Mouse (Mus musculus) monocyte, adult 2 months (primary cell): ENCODE results near the gene Slc35g3.

Source experiments
- DNase-seq, 2 experiments: peaks; one replicate each; pipeline ENCODE4 v3.0.0; 2022; ENCODE audit warnings: low spot score in 2 of 2, low read depth in 1 of 2

The Slc35g3 gene

DNA sequence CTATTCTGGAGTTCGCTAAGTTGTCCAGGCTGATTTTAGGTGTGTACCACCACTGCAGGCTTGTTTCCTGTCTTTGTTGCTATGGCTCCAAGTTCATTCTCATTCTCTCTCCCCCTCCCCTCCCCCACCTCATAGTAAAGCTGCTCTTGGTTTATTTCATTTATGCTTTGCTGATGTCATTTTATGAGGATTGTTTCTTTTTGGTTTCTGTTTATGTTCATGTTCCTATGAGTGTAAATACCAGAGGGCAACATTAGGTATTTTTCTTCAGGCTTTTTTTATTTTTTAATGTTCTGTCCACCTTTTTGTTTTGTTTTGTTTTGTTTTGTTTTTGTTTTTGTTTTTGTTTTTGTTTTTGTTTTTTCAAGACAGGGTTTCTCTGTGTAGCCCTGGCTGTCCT lies at the start of gene Slc35g3:
Slc35g3 (minus strand) TSS at position 101 of the 400 bp plus-strand sequence.
- no peak for DNase-seq

DNA sequence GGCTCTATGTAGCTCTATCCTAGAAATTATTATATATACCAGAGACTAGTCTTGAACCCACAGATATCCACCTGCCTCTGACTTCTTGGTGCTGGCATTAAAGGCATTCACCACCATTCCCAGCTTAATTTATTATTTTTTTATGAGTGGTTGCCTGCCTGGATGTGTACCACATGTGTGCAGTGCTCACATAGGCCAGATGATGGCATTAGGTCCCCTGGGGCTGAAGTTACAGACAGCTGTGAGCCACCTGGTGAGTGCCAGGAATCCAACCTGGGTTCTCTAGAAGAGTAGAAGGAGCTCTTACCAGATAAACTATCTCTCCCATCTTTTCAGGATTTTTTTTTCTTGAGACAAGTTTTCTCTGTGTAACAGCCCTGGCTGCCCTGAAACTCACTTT lies 48.5 kb upstream of the Slc35g3 start:
- DNase-seq, result no peak

DNA sequence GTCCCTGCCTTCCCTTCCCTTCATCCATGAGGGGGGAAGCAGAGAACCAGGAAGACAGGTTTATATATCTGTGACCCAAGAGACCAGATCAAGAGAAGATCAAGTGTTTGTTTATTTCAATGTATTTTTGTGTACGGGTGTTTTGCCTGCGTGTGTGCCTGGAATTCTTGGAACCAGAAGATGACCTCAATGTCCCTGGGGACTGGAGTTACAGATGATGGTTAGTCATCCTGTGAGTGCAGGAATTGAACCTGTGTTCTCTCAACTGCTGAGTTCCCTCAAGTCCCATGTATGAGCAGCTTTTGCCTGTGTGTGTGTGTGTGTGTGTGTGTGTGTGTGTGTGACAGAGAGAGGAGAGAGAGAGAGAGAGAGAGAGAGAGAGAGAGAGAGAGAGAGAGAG lies 45.9 kb upstream of the Slc35g3 start:
- no peak for DNase-seq

DNA sequence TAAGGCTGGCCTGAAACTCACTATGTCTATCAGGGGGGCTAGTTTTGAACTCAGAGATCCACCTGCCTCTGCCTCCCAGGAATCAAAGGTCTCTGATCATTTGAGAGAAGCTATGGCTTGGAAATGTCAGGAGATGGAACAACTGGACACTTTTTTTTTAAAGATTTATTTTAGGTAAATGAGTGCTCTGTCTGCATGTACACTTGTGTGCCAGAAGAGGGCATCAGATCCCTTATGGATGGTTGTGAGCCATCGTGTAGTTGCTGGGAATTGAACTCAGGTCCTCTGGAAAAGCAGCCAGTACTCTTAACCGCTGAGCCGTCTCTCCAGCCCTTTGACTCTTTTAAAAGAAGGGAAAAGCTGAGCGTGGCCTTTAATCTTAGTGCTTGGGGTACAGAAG lies 44.6 kb upstream of the Slc35g3 start:
- DNase-seq, result no peak

DNA sequence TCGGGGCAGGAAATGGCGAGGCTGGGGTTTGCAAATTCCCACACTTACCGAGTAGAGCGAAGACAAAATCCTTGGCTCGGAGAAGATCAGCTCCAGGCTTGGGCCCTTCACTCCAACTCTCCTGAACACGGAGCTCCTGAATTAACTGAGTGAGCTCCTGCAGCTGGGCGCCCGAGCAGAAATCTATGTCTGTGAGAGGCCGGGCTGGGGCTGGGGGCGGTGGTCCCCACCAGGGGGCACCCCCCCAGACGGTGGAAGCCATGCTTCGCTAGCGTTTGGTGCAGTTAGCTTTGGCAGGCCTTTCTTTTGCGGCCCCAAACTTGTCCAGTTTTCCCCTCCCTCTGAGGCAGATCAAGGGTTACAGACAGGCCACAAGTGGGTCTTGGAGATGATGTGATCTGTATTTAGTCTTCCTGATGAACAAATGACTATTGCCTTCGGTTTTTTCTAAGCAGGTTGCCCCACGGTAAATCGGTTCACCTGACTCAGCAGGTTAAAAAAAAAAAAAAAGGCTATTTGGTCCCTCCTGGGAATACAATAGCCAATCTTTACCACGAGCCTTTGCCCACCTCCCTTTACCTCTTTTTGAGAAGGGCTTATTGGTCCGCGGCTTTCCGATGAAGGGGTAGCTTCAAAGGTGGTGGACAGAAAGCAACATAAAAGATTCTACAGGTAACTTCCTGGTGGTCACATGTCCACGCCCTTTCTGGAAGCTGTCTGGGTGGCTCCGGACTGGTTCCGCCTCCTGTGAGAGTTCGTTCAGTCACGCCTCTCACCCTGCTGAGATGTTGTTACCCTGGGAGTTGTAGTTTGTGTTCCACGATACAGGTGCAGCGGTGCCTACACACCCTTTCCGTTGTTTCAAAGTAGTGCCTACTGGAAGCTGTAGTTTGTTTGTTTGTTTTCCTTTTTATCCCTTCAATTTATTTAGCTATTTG lies 43.5 kb upstream of the Slc35g3 start, which contains the start of gene Tmem102:
Tmem102 (minus strand) TSS at position 653 of the 938 bp plus-strand sequence.
- DNase-seq, result no peak

DNA sequence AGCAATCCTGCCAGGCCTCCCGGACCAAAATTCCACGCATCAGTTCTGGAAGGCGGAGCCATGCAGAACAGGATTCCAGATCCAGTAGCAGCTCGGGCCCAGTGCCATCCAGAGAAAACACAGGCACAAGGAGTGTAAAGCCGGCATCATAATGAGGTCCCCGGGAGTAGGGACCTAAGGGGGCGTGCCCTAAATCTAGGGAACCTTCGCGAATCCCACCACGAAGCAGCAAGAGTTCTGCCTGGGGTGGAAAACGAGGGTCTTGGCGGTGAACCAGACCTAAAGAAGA lies 42.8 kb upstream of the Slc35g3 start:
- DNase-seq, result no peak

DNA sequence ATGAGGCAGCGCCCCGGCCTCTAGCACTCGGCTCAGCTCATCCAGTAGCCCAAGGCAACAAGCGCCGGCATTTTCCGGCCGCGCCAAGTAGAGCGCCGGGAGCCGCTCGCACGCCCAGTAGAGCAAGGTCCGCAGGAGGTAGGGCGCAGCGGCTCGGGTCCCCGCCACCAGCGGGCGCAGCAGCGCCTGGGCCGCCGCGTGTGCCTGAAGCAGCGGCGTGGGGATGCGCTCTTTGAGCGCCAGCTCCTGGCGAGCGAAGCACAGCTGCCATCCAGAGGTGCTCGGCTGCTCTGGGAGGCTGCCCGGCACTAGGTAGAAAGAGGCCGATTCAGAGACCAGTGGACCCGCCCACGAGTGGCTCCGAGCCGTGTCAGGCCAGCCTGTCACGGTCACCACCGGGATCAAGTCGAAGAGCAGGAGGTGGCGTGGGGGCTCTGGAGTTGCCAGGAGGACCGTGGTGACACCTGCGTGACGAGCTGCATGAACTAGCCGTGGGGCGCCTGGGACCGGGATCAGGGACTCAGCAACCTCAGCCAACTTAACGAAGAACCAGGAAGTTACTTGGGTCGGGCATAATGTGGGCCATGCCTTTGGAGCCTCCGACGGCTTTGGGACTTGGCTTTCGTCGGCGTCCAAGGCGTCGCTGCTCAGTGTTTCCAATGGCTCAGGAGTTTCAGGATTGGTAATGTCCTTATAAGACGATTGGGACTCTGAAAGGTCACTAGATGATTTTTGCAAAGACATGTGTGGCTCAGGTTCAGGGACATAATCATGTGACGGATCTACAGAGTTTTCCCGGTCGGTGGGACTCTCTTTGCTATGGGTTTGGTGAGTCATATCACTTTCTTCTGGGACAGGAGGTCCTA lies 42.3 kb upstream of the Slc35g3 start:
- peak in 1 of 2 experiments; percentile 55 for DNase-seq

DNA sequence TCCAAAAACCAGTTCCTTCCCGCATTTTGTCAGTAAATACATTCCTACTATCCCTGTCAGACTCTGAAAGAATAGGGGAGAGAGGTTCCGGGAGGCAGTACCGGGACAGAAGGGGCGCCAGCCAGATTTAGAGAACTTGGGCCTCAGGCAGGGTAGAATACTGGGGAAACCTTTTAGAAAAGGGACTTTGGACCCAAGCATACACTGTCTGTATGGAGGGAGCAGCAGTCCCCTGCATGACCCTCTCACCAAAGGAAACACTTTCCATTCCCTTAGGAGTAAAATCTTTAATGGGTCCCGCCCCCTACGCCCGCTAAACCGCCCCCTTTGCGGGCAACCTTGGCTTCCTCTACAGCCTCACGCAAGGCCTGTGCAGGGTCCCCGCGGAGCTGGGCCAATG lies 41.6 kb upstream of the Slc35g3 start:
- no peak for DNase-seq

DNA sequence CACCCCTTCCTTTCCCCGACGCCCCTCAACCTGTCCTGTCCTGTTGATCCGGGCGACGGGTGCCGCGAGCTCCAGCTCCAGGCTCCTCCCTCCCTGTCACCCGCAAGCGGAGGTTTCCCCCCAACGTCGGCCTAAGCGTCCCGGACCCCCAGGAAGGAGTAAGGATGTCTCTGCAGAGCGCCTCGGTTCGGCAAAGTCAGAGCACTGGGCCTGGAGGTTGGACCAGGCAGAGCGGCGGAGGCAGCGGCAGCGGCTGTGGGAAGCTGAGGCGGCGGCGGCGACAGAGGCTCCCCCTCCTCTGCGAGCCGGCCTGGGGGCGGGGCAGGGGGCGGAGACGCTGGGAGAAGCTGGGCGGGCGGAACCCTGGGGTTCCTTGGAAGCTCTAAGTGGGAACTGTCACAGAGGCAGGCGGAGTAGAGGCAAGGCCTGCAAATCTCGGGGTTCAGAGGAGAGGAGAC lies 40.9 kb upstream of the Slc35g3 start:
- DNase-seq, result no peak

DNA sequence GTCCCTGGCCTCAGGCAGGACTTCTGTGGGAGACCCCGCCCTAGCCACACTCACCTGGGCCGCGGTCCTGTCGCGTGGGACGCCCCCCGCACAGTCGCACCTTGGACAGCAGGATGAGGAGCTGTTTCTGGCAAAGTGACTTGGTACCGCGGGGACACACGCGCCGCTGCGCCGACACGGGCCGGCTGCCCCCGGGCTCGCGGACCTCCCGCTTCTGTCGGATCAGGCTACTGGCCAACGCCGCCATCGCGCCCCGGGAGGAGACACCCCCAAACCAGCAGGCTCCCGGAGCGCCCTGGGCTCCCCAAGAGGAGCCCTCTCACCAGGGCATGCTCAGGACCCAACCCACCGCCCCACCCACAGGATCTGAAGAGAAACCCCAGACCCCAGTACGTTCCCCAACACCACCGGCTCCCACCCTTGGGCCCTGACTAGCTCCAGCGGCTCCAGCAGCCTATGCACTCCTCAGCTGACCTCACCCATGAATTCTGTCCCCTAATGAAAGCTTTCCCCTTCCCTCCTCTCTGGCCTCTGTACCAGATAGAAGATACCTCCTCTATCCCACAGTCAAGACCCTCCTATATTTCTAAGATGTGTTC lies 39.7 kb upstream of the Slc35g3 start, which contains the start of gene Fgf11:
Fgf11 (minus strand) TSS at position 479 of the 599 bp plus-strand sequence.
- DNase-seq, result no peak

DNA sequence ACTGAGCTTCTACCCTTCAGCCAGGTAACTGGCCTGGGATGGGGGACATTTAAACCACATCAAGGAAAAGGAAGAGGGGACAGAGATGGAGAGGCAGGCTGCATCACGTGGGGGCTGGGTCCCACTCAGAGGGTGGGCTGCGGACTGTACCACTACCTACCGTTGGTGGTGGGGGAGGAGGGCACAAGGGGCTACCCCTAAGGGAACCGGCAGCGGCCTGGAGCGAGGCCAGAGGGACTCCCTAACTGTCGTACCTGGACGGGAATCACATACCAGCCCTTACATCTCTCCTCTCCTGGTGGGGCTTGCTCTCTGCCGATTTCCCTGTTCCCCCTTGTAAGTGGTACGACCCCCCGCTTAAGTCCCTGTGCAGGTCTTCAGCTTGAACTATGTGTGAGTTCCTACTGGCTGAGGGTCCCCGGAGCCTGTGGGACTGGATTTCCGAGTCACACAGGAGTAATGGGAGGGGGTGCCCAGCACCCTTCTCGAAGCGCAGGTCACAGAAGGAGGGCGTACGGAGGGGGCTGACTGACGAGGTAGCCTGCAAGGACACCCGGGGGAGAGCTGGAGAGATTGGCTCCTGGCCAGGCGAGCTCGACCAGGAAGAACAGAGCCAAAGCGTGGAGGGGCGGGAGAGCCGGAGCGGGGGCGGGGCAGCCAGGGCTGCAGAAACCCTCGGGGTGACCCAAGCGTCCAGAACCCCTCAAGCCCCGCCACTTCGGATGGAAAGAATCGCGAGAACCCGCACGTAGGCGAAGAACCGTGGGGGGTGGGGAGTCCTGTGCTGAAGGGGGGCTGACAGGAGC lies 38.8 kb upstream of the Slc35g3 start:
- DNase-seq, result no peak

DNA sequence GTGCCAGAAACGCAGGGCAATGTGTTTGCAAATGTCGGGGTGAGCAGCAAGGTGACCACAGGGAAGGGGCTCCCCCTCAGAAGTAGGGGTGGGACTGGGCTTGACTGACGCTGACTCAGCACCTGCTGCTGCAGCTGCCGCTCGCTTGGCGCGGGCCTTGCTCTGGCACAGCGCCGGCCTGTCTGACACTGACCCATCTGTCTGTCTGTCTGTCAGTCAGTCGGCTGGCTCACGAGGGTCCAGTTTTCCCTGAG lies 38.3 kb upstream of the Slc35g3 start:
- no peak for DNase-seq

DNA sequence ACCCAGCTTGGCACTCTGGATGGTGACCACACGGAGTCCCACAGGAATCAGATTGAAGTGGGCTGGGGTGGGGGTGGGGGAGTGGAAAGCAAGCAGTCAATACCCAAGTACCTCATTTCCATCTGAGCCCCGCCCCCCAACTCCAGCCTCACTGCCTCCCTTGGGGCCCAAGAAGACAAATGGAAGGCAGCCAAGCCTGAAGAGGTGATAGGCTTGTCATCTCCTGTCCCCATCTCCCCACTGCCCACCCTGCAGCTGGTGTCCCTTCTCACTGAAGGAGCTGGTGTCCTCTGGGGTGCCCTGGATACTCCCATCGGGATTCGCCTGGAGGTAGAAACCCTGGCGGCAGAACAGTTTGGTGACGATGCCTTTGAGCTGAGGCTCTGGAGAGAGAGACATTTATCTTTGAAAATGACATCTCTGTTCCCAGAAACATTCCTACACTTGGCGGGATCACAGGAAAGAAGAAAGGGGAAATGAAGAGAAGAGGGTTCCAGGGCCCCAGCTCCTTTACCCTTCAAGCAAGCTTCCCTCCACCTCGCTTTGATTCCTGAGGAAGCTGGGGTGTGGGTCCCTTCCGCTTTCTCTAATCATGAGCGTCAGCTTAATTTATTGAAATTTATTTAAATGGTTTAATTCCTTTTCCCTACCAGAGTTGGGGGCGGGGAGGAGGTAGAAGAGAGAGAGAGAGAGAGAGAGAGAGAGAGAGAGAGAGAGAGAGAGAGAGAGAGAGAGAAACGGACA lies 37.8 kb upstream of the Slc35g3 start:
- DNase-seq, result no peak

DNA sequence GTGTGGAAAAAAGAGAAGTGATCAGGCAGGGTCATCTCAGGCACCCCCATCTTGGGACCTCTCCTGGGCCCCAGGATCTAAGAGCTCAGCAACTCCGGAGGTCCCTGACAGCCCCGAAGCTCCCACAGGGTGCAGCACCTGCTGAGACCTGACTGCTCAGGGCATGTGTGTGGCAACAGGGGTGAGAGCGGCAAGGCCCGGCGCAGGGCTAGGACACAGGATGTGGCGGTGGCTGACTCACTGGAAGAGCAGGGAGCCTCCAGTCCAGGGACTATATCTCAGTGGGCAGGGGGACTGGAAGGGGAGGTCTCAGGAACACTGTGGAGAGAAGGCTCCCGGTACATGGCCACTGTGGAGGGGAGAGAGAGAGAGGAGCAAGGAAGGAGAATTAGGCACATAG lies 36.2 kb upstream of the Slc35g3 start:
- no peak for DNase-seq

DNA sequence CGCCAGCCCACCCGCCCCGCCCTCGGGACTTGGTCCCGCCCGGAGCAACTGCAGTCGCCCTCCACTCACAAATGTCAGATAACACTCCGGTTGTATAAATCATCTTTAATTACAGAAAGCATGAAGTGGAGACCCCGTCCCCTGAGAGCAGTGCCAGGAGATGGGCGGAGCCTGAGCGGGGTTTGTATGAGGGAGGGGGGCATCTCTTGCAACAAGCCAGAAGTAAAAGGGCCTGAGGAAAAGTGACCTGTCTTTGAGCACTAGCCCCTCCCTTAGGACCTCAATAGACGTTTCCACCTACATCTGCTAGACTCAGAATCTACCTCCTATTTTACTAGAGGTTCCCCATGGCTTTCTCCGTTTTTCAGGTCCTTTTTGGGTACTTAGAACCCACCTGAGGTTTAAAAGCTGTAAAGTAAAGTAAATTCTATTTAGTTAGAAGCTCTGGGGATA lies 34.2 kb upstream of the Slc35g3 start:
- DNase-seq, result no peak

DNA sequence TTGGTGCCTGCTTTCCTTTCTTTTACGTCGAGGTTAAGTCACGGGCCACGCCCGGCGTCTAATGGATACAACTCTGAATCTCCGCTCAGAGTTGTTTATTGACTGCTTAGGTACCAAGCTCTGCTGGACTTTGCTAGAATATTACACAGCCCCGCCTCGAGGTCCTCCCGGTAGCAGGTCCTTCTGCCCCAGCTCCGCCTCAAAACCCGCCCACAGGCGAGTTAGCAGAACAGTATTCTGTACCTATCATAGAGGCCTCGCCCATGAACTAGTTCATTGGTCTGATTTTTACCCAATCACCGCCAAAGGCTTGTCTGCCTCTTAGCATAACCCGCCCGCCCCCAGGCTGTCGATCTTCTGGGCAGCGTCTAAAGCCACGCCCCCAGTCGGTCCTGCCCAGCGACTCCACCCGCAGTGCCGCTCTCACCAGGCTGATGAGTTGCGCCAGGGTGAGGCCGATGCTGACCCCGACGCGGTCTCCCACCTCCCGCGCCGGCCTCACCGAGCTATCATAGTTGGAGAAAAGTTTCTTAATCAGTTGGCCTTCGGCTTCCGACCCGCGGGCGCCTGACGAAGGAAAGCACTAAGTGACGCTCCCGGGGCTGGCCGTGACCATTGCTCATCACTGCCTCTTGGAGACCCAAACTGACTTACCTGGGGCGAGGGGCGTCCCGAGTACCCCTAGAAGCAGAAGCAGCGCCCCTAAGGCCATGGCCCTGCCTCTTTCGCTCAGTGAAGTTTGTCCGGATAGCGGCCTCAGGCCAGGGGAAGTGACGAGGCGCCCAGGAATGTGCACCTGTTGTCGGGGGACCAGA lies 33.6 kb upstream of the Slc35g3 start, which contains the start of gene Chrnb1:
Chrnb1 (minus strand) TSS at position 776 of the 815 bp plus-strand sequence.
- peak; percentile 85 to 87 for DNase-seq

DNA sequence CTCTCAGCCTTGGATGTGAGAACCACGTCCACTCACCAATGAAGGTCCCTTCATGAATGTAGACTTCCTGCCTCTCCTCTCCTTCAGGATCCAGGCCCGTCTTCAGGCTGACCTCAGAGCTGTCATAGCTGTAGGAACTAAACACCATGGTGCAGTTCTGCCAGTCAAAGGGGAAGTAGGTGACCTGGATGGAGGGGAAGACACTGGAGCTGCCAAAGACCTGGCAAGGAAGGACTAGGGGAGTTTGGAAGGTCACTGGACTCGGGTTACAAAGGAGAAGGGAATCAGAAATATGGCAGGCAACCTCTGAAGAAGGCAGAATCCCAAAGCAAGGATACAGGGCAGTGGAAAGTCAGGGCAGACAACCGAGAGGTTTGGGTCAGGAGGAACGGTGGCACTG lies 31.7 kb upstream of the Slc35g3 start:
- no peak for DNase-seq

DNA sequence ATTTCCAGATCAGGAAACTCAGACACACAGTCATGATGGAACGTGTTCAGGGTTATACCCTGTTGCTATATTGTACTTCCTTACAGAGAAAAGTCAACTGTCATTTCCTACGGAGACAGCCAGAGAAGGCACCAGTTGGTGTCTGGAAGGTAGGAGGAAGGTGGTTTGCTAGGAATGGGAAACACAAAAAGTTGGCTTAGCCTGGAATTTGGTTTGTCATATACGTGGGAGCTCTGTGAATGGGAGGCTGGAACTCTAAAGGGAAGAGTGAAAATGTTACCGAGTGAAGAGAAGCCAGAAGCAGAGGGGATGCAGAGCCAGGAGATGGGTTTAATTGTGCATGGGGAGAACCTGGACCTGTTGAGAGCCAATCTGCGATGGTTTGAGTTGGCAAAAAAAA lies 29.7 kb upstream of the Slc35g3 start:
- no peak for DNase-seq

DNA sequence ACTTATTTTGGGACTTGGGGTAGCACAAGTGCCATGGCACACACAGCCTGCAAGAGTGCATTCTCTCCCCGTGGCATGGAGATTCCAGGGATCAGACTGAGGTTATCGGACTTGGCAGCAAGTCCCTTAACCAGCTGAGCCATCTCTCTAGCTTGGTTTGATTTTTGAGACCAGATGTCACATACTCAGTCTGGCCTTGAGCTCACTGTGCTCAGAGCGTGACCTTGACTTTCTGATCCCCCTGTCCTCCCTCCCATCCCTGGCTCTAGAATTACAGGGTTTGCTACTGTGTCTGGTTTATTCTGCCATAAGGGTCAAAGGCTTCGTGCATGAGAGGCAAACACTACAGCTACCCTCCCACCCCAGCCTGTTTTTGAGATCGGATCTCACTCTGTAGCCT lies 27.7 kb upstream of the Slc35g3 start:
- no peak for DNase-seq
